Mouse (Mus musculus) erythroblast, embryonic 14.5 days (primary cell): ENCODE measurements around the gene Xirp1.

Experiments used
- GATA1 ChIP-seq: IDR thresholded peaks from 2 replicates; pipeline ENCODE4 v1.6.1; 2012; ENCODE audit warnings: low read length, inconsistent platforms, mixed read lengths
- TAL1 ChIP-seq: IDR thresholded peaks from 3 replicates; pipeline ENCODE4 v1.6.1; 2012; ENCODE audit warnings: low read length, inconsistent platforms, mixed read lengths

GRCm38 (mm10) chr9:119972582-119972981 is 50.8 kb downstream of the Xirp1 start:
- TF ChIP-seq GATA1 (no peak), TAL1 (no peak)
